Mouse (Mus musculus): Measurements from ENCODE around the gene Ak9. TPM values are rescaled to one million over a fixed set of nuclear protein-coding genes. Genes with fewer than 3 reads are reported as not detected.

The Ak9 gene
- total and polyA plus RNA-seq, 3 experiments = not detected

DNA sequence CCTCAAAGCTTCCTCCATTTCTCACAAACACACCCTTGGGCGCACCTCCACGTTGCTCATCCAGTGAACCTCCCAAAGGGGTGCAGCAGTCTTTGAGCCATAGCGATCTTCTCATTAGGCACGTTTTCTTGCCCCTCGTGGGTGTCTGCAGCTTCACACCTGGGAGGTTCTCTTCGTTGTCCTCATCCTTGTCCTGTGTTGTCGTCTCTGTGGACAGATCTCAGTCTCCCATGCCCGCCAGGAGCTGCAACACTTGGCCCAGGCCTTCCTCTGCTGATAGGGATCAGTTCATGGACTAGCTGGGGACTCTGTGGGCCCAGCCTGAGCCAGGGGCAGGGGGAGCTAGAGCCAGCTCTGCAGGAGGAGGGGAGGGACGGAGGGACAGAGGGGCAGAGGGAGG is 61.3 kb downstream of the Ak9 start:
- Histone ChIP-seq H3K4me1 (ENCODE audit: insufficient read depth, low read depth, low read length) (no peaks in the 10 kb centered on the region), H3K9me3 (replicated peaks) (no peaks in the 10 kb centered on the region), H3K4me3 (ENCODE audit: low read depth, low read length) (no peak overlapping the region), H3K27me3 (ENCODE audit: insufficient read depth, low read length) (peaks cover 21% of the 10 kb centered on the region), H3K36me3 (replicated peaks) (no peaks in the 10 kb centered on the region)
- TF ChIP-seq CTCF (IDR thresholded peaks at IDR 0.05; ENCODE audit: low read depth, low read length) (no peak), GATA2 (IDR thresholded peaks at IDR 0.05; ENCODE audit: borderline replicate concordance, low read depth, low read length) (no peak), GATA1 (IDR thresholded peaks at IDR 0.05; ENCODE audit: borderline replicate concordance, low read length) (no peak), TAL1 (conservative IDR thresholded peaks at IDR 0.05; ENCODE audit: low read depth, low read length) (no peak), POLR2AphosphoS5 (IDR thresholded peaks at IDR 0.05; ENCODE audit: insufficient replicate concordance, low read depth, low read length) (no peak)
- ATAC-seq (ENCODE audit: extremely low read depth, insufficient number of reproducible peaks, low FRiP score, poor library complexity, severe bottlenecking) (no peak), DNase-seq (ENCODE audit: low spot score) (no peak)

GRCm38 (mm10) chr10:41380466-41380865 is 76.7 kb downstream of the Ak9 start:
- no peak for DNase-seq (ENCODE audit: low spot score)

GRCm38 (mm10) chr10:41385506-41386221 is 81.9 kb downstream of the Ak9 start:
- DNase-seq (ENCODE audit: low spot score) (peak; percentile 65), ATAC-seq (ENCODE audit: extremely low read depth, insufficient number of reproducible peaks, low FRiP score, poor library complexity, severe bottlenecking) (peak; percentile 76)
- H3K36me3 ChIP-seq (replicated peaks) = no peaks in the 10 kb centered on the region
- H3K4me3 ChIP-seq (ENCODE audit: low read depth, low read length) = no peak overlapping the region
- H3K9me3 ChIP-seq (replicated peaks) = no peaks in the 10 kb centered on the region
- no peak for TF ChIP-seq GATA2 (IDR thresholded peaks at IDR 0.05; ENCODE audit: borderline replicate concordance, low read depth, low read length)
- no peak for TF ChIP-seq GATA1 (IDR thresholded peaks at IDR 0.05; ENCODE audit: borderline replicate concordance, low read length)
- no peak for TF ChIP-seq CTCF (IDR thresholded peaks at IDR 0.05; ENCODE audit: low read depth, low read length)
- TF ChIP-seq TAL1 (conservative IDR thresholded peaks at IDR 0.05; ENCODE audit: low read depth, low read length) = no peak
- TF ChIP-seq POLR2AphosphoS5 (IDR thresholded peaks at IDR 0.05; ENCODE audit: insufficient replicate concordance, low read depth, low read length) = no peak
- no peaks in the 10 kb centered on the region for H3K27me3 ChIP-seq (ENCODE audit: insufficient read depth, low read length)
- H3K4me1 ChIP-seq (ENCODE audit: insufficient read depth, low read depth, low read length) = peaks cover 13% of the 10 kb centered on the region

More at GRCm38 (mm10) chr10:41380466-41380865, 76.7 kb downstream of the Ak9 start:
- TF ChIP-seq CTCF (IDR thresholded peaks at IDR 0.05; ENCODE audit: low read depth, low read length) (no peak), TAL1 (conservative IDR thresholded peaks at IDR 0.05; ENCODE audit: low read depth, low read length) (no peak), GATA1 (IDR thresholded peaks at IDR 0.05; ENCODE audit: borderline replicate concordance, low read length) (no peak), GATA2 (IDR thresholded peaks at IDR 0.05; ENCODE audit: borderline replicate concordance, low read depth, low read length) (no peak), POLR2AphosphoS5 (IDR thresholded peaks at IDR 0.05; ENCODE audit: insufficient replicate concordance, low read depth, low read length) (no peak)
- no peaks in the 10 kb centered on the region for H3K9me3 ChIP-seq (replicated peaks)
- no peaks in the 10 kb centered on the region for H3K36me3 ChIP-seq (replicated peaks)
- no peak for ATAC-seq (ENCODE audit: extremely low read depth, insufficient number of reproducible peaks, low FRiP score, poor library complexity, severe bottlenecking)
- H3K27me3 ChIP-seq (ENCODE audit: insufficient read depth, low read length) = no peaks in the 10 kb centered on the region; the same call in 1 of the 2 replicates
- peaks cover 3% of the 10 kb centered on the region for H3K4me1 ChIP-seq (ENCODE audit: insufficient read depth, low read depth, low read length)
- H3K4me3 ChIP-seq (ENCODE audit: low read depth, low read length) = no peak overlapping the region

GRCm38 (mm10) chr10:41393555-41393954 is 89.8 kb downstream of the Ak9 start:
- H3K36me3 ChIP-seq (replicated peaks) = no peaks in the 10 kb centered on the region
- ATAC-seq (ENCODE audit: extremely low read depth, insufficient number of reproducible peaks, low FRiP score, poor library complexity, severe bottlenecking) = no peak

DNA sequence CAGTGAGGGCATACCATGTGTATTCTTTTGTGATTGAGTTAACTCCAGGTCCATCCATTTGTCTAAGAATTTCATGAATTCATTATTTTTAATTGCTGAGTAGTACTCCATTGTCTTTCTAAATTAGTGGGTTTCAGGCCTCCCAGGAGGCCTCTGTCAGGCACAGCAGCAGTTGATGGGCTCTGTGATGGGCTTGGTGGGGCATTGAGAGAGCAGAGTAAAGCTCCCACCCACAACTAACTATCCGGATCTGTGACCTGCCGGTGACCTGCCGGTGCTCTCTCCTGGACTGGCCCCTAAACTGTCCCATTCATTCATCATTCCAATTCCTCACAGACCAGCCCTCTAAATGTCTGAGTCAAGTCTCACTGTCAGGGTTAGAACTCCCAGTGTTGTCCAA is 97.3 kb downstream of the Ak9 start:
- DNase-seq (ENCODE audit: low spot score) (no peak), ATAC-seq (ENCODE audit: extremely low read depth, insufficient number of reproducible peaks, low FRiP score, poor library complexity, severe bottlenecking) (no peak)
- Histone ChIP-seq H3K36me3 (replicated peaks) (no peaks in the 10 kb centered on the region), H3K4me3 (ENCODE audit: low read depth, low read length) (no peak overlapping the region), H3K9me3 (replicated peaks) (no peaks in the 10 kb centered on the region), H3K27me3 (ENCODE audit: insufficient read depth, low read length) (peaks cover 5% of the 10 kb centered on the region), H3K4me1 (ENCODE audit: insufficient read depth, low read depth, low read length) (no peaks in the 10 kb centered on the region)
- TF ChIP-seq CTCF (IDR thresholded peaks at IDR 0.05; ENCODE audit: low read depth, low read length) = no peak
- TF ChIP-seq GATA2 (IDR thresholded peaks at IDR 0.05; ENCODE audit: borderline replicate concordance, low read depth, low read length) = no peak
- no peak for TF ChIP-seq GATA1 (IDR thresholded peaks at IDR 0.05; ENCODE audit: borderline replicate concordance, low read length)
- TF ChIP-seq POLR2AphosphoS5 (IDR thresholded peaks at IDR 0.05; ENCODE audit: insufficient replicate concordance, low read depth, low read length) = no peak
- no peak for TF ChIP-seq TAL1 (conservative IDR thresholded peaks at IDR 0.05; ENCODE audit: low read depth, low read length)

More at GRCm38 (mm10) chr10:41393555-41393954, 89.8 kb downstream of the Ak9 start:
- no peak for TF ChIP-seq POLR2AphosphoS5 (IDR thresholded peaks at IDR 0.05; ENCODE audit: insufficient replicate concordance, low read depth, low read length)
- no peak for TF ChIP-seq GATA2 (IDR thresholded peaks at IDR 0.05; ENCODE audit: borderline replicate concordance, low read depth, low read length)
- no peak for TF ChIP-seq TAL1 (conservative IDR thresholded peaks at IDR 0.05; ENCODE audit: low read depth, low read length)
- no peak for TF ChIP-seq GATA1 (IDR thresholded peaks at IDR 0.05; ENCODE audit: borderline replicate concordance, low read length)
- no peak for TF ChIP-seq CTCF (IDR thresholded peaks at IDR 0.05; ENCODE audit: low read depth, low read length)
- Histone ChIP-seq H3K4me1 (ENCODE audit: insufficient read depth, low read depth, low read length) (no peaks in the 10 kb centered on the region), H3K4me3 (ENCODE audit: low read depth, low read length) (no peak overlapping the region), H3K27me3 (ENCODE audit: insufficient read depth, low read length) (0 out of 2 replicates have a peak, but pooled peaks cover 4% of the 10 kb centered on the region), H3K9me3 (replicated peaks) (no peaks in the 10 kb centered on the region)
- no peak for DNase-seq (ENCODE audit: low spot score)

DNA sequence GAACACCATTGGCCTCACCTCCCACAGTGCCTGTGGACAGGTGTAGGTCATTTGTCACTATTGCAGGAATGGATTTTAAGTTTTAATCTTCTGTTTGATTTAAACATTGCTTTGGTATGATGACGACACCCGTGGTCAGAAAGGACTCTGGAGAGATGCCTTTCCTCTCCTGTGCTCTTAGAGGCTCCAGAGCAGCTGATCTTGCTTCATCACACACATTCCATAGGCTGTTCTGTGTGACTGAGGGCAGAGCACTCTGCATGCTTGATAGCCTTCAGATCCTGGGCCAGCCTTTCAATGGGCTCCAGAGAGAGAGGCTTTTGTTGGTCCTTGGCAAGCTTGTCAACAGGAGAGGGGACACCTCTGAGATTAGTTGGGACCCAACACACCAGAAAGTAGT is 99.6 kb downstream of the Ak9 start:
- H3K4me3 ChIP-seq (ENCODE audit: low read depth, low read length) = no peak overlapping the region
- no peaks in the 10 kb centered on the region for H3K4me1 ChIP-seq (ENCODE audit: insufficient read depth, low read depth, low read length)
- H3K27me3 ChIP-seq (ENCODE audit: insufficient read depth, low read length) = peaks cover 5% of the 10 kb centered on the region
- DNase-seq (ENCODE audit: low spot score) = no peak
- no peaks in the 10 kb centered on the region for H3K36me3 ChIP-seq (replicated peaks)
- no peaks in the 10 kb centered on the region for H3K9me3 ChIP-seq (replicated peaks)
- TF ChIP-seq GATA2 (IDR thresholded peaks at IDR 0.05; ENCODE audit: borderline replicate concordance, low read depth, low read length) (no peak), CTCF (IDR thresholded peaks at IDR 0.05; ENCODE audit: low read depth, low read length) (no peak), TAL1 (conservative IDR thresholded peaks at IDR 0.05; ENCODE audit: low read depth, low read length) (no peak), GATA1 (IDR thresholded peaks at IDR 0.05; ENCODE audit: borderline replicate concordance, low read length) (no peak), POLR2AphosphoS5 (IDR thresholded peaks at IDR 0.05; ENCODE audit: insufficient replicate concordance, low read depth, low read length) (no peak)
- no peak for ATAC-seq (ENCODE audit: extremely low read depth, insufficient number of reproducible peaks, low FRiP score, poor library complexity, severe bottlenecking)

Data from G1E (cell line).